Mouse (Mus musculus) megakaryocyte, embryonic 14.5 days (primary cell): ENCODE measurements around the gene Otulin.

Source experiments
- FLI1 ChIP-seq: IDR thresholded peaks from 2 replicates; pipeline ENCODE4 v1.6.1; 2012; ENCODE audit warnings: low read length, inconsistent platforms, mixed read lengths
- GATA1 ChIP-seq: IDR thresholded peaks from 3 replicates; pipeline ENCODE4 v1.6.1; 2012; ENCODE audit warnings: mixed read lengths, low read length, inconsistent platforms, borderline replicate concordance

- TF ChIP-seq GATA1, result no peak
- TF ChIP-seq FLI1, result no peak
Measured at GRCm38 (mm10) chr15:27568371-27568770, 62.1 kb downstream of the Otulin start.
